Mouse (Mus musculus): ENCODE measurements around the gene Zfp358. TPM values are rescaled to one million over a fixed set of nuclear protein-coding genes. Genes with fewer than 3 reads are reported as not detected.
A peak's percentile ranks its signal among the peaks of the same experiment; 100 is the strongest.

Zfp358 gene
- 10 to 100 TPM; 25.7 to 27.2 TPM for total RNA-seq (2021)

GRCm38 (mm10) chr8:3492901-3493844, at the start of gene Zfp358:
Gene Zfp358 (plus strand): TSS chr8:3493138.
- DNase-seq = peak; percentile 81 to 82
- intact Hi-C loops (cut with DNase I) = loop anchor here (2.0 kb wide), 1 partner anchor 24 kb away; no protein-coding TSS in a partner anchor

GRCm38 (mm10) chr8:3449226-3449625, 43.7 kb upstream of the Zfp358 start:
- intact Hi-C loops (cut with DNase I) = loop anchor here (10.0 kb wide), 1 partner anchor 94 kb away; the partner anchor contains the start of gene A430078G23Rik
- DNase-seq = no peak

GRCm38 (mm10) chr8:3450670-3451069, 42.3 kb upstream of the Zfp358 start:
- intact Hi-C loops (cut with DNase I) = no loop called here

GRCm38 (mm10) chr8:3451992-3452391, 40.9 kb upstream of the Zfp358 start:
- intact Hi-C loops (cut with DNase I) = no loop called here
- DNase-seq = no peak

More at GRCm38 (mm10) chr8:3450670-3451069, 42.3 kb upstream of the Zfp358 start:
- peak; percentile 47 to 73 for DNase-seq

- intact Hi-C loops (cut with DNase I) = loop anchor here (5.0 kb wide), 1 partner anchor 209 kb away; the partner anchor contains the start of gene Fcor
- no peak for DNase-seq
These were observed 29.7 kb upstream of the Zfp358 start for GRCm38 (mm10) chr8:3463248-3463647.

- DNase-seq = peak; percentile 36 to 45
- intact Hi-C loops (cut with DNase I) = loop anchor here (5.0 kb wide), 1 partner anchor 208 kb away; the partner anchor contains the start of gene Fcor
These were observed 28.6 kb upstream of the Zfp358 start for GRCm38 (mm10) chr8:3464309-3464708.

GRCm38 (mm10) chr8:3467006-3467885, 25.7 kb upstream of the Zfp358 start, which contains the start of gene Pex11g:
Gene Pex11g (minus strand): TSS chr8:3467680.
- intact Hi-C loops (cut with DNase I) = loop anchor here (1.0 kb wide), 1 partner anchor 49 kb away; no protein-coding TSS in a partner anchor
- peak; percentile 98 to 99 for DNase-seq

- no peak for DNase-seq
- intact Hi-C loops (cut with DNase I) = loop anchor here (1.0 to 2.0 kb wide), 2 partner anchors 25 to 48 kb away; partner anchors contain the start of gene Zfp358
These were observed 24.9 kb upstream of the Zfp358 start for GRCm38 (mm10) chr8:3467886-3468545.

GRCm38 (mm10) chr8:3468838-3469237, 24.1 kb upstream of the Zfp358 start:
- intact Hi-C loops (cut with DNase I) = loop anchor here (2.0 kb wide), 1 partner anchor 24 kb away; the partner anchor contains the start of gene Zfp358
- no peak for DNase-seq

- no peak for DNase-seq
- intact Hi-C loops (cut with DNase I) = no loop called here
These were observed 22.4 kb upstream of the Zfp358 start, which contains the start of gene Tex45 for GRCm38 (mm10) chr8:3470562-3470961. Gene Tex45 (plus strand): TSS chr8:3470862.

GRCm38 (mm10) chr8:3475715-3476429, 17.1 kb upstream of the Zfp358 start:
- no peak for DNase-seq
- intact Hi-C loops (cut with DNase I) = no loop called here

- intact Hi-C loops (cut with DNase I) = no loop called here
- DNase-seq = peak in 1 of 2 experiments; percentile 27
These were observed 12.6 kb upstream of the Zfp358 start for GRCm38 (mm10) chr8:3480221-3480785.

- intact Hi-C loops (cut with DNase I) = no loop called here
- no peak for DNase-seq
These were observed 11.3 kb upstream of the Zfp358 start for GRCm38 (mm10) chr8:3481605-3482004.

- DNase-seq = no peak
- intact Hi-C loops (cut with DNase I) = no loop called here
These were observed 10.6 kb upstream of the Zfp358 start for GRCm38 (mm10) chr8:3482240-3482740.

GRCm38 (mm10) chr8:3483546-3483945, 9.4 kb upstream of the Zfp358 start:
- intact Hi-C loops (cut with DNase I) = no loop called here
- no peak for DNase-seq

GRCm38 (mm10) chr8:3485192-3485591, 7.7 kb upstream of the Zfp358 start:
- intact Hi-C loops (cut with DNase I) = no loop called here
- no peak for DNase-seq

GRCm38 (mm10) chr8:3493845-3494208, 889 bp downstream of the Zfp358 start:
- DNase-seq = no peak
- intact Hi-C loops (cut with DNase I) = loop anchor here (2.0 kb wide), 1 partner anchor 25 kb away; no protein-coding TSS in a partner anchor

GRCm38 (mm10) chr8:3495578-3496427, 2.9 kb downstream of the Zfp358 start:
- DNase-seq = no peak
- intact Hi-C loops (cut with DNase I) = no loop called here
